Mouse (Mus musculus) cerebellum, adult 11-12 months (tissue): Measurements from ENCODE around the gene Lmnb2.
A peak's percentile ranks its signal among the peaks of the same experiment; 100 is the strongest.

Experiments used
- DNase-seq: peaks from one replicate; pipeline ENCODE4 v3.0.0; 2022

The Lmnb2 gene

GRCm38 (mm10) chr10:80917779-80918434, at the start of gene Lmnb2:
Lmnb2 (minus strand) TSS chr10:80918245.
- peak; percentile 88 for DNase-seq

- DNase-seq, result no peak
These were observed 49.1 kb upstream of the Lmnb2 start for GRCm38 (mm10) chr10:80967101-80967656.

- no peak for DNase-seq
These were observed 48.3 kb upstream of the Lmnb2 start for GRCm38 (mm10) chr10:80966296-80966695.

- DNase-seq, result no peak
These were observed 45.3 kb upstream of the Lmnb2 start for GRCm38 (mm10) chr10:80963031-80963975.

- no peak for DNase-seq
These were observed 44.5 kb upstream of the Lmnb2 start for GRCm38 (mm10) chr10:80962585-80962984.

GRCm38 (mm10) chr10:80962051-80962472, 44.0 kb upstream of the Lmnb2 start:
- DNase-seq, result no peak

- no peak for DNase-seq
These were observed 42.8 kb upstream of the Lmnb2 start for GRCm38 (mm10) chr10:80960551-80961508.

GRCm38 (mm10) chr10:80958979-80959637, 41.1 kb upstream of the Lmnb2 start:
- DNase-seq, result no peak

- DNase-seq, result no peak
These were observed 39.7 kb upstream of the Lmnb2 start for GRCm38 (mm10) chr10:80957791-80958190.

GRCm38 (mm10) chr10:80956901-80957300, 38.9 kb upstream of the Lmnb2 start:
- DNase-seq, result no peak

- no peak for DNase-seq
These were observed 38.3 kb upstream of the Lmnb2 start for GRCm38 (mm10) chr10:80956385-80956784.

GRCm38 (mm10) chr10:80955536-80955935, 37.5 kb upstream of the Lmnb2 start:
- peak; percentile 68 for DNase-seq

- no peak for DNase-seq
These were observed 36.8 kb upstream of the Lmnb2 start for GRCm38 (mm10) chr10:80954843-80955242.

- no peak for DNase-seq
These were observed 36.4 kb upstream of the Lmnb2 start for GRCm38 (mm10) chr10:80954415-80954814.

- DNase-seq, result no peak
These were observed 34.4 kb upstream of the Lmnb2 start for GRCm38 (mm10) chr10:80952449-80952848.

GRCm38 (mm10) chr10:80951761-80952390, 33.8 kb upstream of the Lmnb2 start:
- DNase-seq, result no peak

- no peak for DNase-seq
These were observed 32.3 kb upstream of the Lmnb2 start for GRCm38 (mm10) chr10:80950314-80950713.

GRCm38 (mm10) chr10:80949081-80949480, 31.0 kb upstream of the Lmnb2 start:
- no peak for DNase-seq

- DNase-seq, result no peak
These were observed 30.5 kb upstream of the Lmnb2 start for GRCm38 (mm10) chr10:80948570-80948969.

- no peak for DNase-seq
These were observed 29.8 kb upstream of the Lmnb2 start for GRCm38 (mm10) chr10:80947802-80948201.

- no peak for DNase-seq
These were observed 28.8 kb upstream of the Lmnb2 start for GRCm38 (mm10) chr10:80946684-80947437.
